ENCODE assay signal across 18 mouse cellular contexts in the genomic region with DNA sequence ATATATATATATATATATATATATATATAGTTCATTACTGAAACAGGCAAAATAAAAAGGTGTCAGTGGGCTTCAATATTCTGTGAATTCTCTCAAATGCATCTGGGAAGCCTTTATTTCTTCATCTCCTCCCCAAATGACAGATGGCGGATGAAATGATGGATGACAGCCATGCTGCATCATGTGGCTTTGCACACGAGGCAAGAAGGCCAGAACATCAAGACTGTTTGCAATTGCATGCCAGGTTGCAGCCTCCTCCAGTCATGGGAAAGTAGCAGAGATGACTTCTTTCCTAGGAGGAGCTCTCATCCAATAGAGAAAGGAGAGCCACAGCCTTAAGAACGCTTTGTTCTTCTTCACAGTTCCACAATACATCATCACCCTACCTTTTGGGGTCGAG.
DNase-seq lines count a peak whose midpoint lies in the region; ATAC-seq and TF ChIP-seq lines count a peak whose summit lies in the region.
"Had no signal": no experiment of that assay in that cellular context is flagged by ENCODE, and none has a peak within 500 bp of the region (broad histone marks: within the 10 kb centered on the region; RNA-seq: fewer than 3 reads in every experiment).

No protein-coding gene starts in this region.

- H3K4me1 ChIP-seq in forebrain, embryonic 15.5 days = no peaks in the 10 kb centered on the region
- H3K4me1 ChIP-seq in forebrain, embryonic 12.5 days = no peaks in the 10 kb centered on the region
- no peaks in the 10 kb centered on the region for H3K4me1 ChIP-seq in midbrain, postnatal 0 days (ENCODE audit: insufficient read depth, low read length)
- no peaks in the 10 kb centered on the region for H3K4me1 ChIP-seq in midbrain, embryonic 13.5 days (replicated peaks)
- H3K4me1 ChIP-seq in liver, embryonic 12.5 days = no peaks in the 10 kb centered on the region
- H3K4me1 ChIP-seq: embryonic facial prominence, embryonic 12.5 days; heart, embryonic 10.5 days; hindbrain, embryonic 13.5 days; intestine, embryonic 15.5 days had no signal

- H3K9ac ChIP-seq in forebrain, embryonic 15.5 days (replicated peaks) = no peak overlapping the region
- no peak overlapping the region for H3K9ac ChIP-seq in forebrain, embryonic 12.5 days
- no peak overlapping the region for H3K9ac ChIP-seq in midbrain, postnatal 0 days (replicated peaks; ENCODE audit: low read length, poor library complexity, severe bottlenecking)
- no peak overlapping the region for H3K9ac ChIP-seq in midbrain, embryonic 13.5 days (replicated peaks)
- no peak overlapping the region for H3K9ac ChIP-seq in liver, embryonic 12.5 days
- H3K9ac ChIP-seq: embryonic facial prominence, embryonic 12.5 days; hindbrain, embryonic 13.5 days; intestine, embryonic 15.5 days had no signal

- 72% methylated on average over 4 of the region's 4 CpGs for WGBS in forebrain, embryonic 15.5 days
- 75% methylated on average over 4 of the region's 4 CpGs for WGBS in forebrain, embryonic 12.5 days
- WGBS in midbrain, postnatal 0 days = 71% methylated on average over 4 of the region's 4 CpGs
- 73% methylated on average over 4 of the region's 4 CpGs for WGBS in midbrain, embryonic 13.5 days
- 40% methylated on average over 4 of the region's 4 CpGs for WGBS in liver, embryonic 12.5 days (ENCODE audit: insufficient replicate concordance)

- no peak overlapping the region for H3K4me3 ChIP-seq in forebrain, embryonic 15.5 days
- no peak overlapping the region for H3K4me3 ChIP-seq in forebrain, embryonic 12.5 days (replicated peaks)
- no peak overlapping the region for H3K4me3 ChIP-seq in midbrain, postnatal 0 days (ENCODE audit: low read depth, low read length)
- no peak overlapping the region for H3K4me3 ChIP-seq in midbrain, embryonic 13.5 days (replicated peaks)
- H3K4me3 ChIP-seq in liver, embryonic 12.5 days = no peak overlapping the region
- H3K4me3 ChIP-seq: embryonic facial prominence, embryonic 12.5 days; heart, embryonic 10.5 days; hindbrain, embryonic 13.5 days; intestine, embryonic 15.5 days had no signal

- H3K4me2 ChIP-seq in forebrain, embryonic 15.5 days (replicated peaks) = no peak overlapping the region
- no peak overlapping the region for H3K4me2 ChIP-seq in forebrain, embryonic 12.5 days
- no peak overlapping the region for H3K4me2 ChIP-seq in midbrain, postnatal 0 days (ENCODE audit: low read depth, low read length, poor library complexity, severe bottlenecking)
- no peak overlapping the region for H3K4me2 ChIP-seq in midbrain, embryonic 13.5 days (replicated peaks)
- H3K4me2 ChIP-seq in liver, embryonic 12.5 days = no peak overlapping the region
- H3K4me2 ChIP-seq: embryonic facial prominence, embryonic 12.5 days; hindbrain, embryonic 13.5 days; intestine, embryonic 15.5 days had no signal

- DNase-seq in midbrain, postnatal 0 days (ENCODE audit: low spot score) = peak; percentile 14
- peak; percentile 64 for DNase-seq in brain, embryonic 14.5 days (ENCODE audit: low read depth)
- DNase-seq: adrenal gland, adult 2 months; adrenal gland, postnatal 25 days; cerebellum, adult 18-20 months; cerebellum, postnatal 25 days; heart, adult 18-20 months; heart, postnatal 10 days; heart, postnatal 4 days; kidney, adult 18-20 months had no signal

- no peaks in the 10 kb centered on the region for H3K36me3 ChIP-seq in forebrain, embryonic 15.5 days
- H3K36me3 ChIP-seq in forebrain, embryonic 12.5 days (replicated peaks) = no peaks in the 10 kb centered on the region
- H3K36me3 ChIP-seq in midbrain, postnatal 0 days (ENCODE audit: insufficient read depth, low read length) = no peaks in the 10 kb centered on the region
- H3K36me3 ChIP-seq in midbrain, embryonic 13.5 days = no peaks in the 10 kb centered on the region
- no peaks in the 10 kb centered on the region for H3K36me3 ChIP-seq in liver, embryonic 12.5 days
- H3K36me3 ChIP-seq: embryonic facial prominence, embryonic 12.5 days; heart, embryonic 10.5 days; hindbrain, embryonic 13.5 days; intestine, embryonic 15.5 days had no signal

- no peaks in the 10 kb centered on the region for H3K9me3 ChIP-seq in forebrain, embryonic 15.5 days
- no peaks in the 10 kb centered on the region for H3K9me3 ChIP-seq in forebrain, embryonic 12.5 days
- no peaks in the 10 kb centered on the region for H3K9me3 ChIP-seq in midbrain, postnatal 0 days (ENCODE audit: low read length)
- no peaks in the 10 kb centered on the region for H3K9me3 ChIP-seq in midbrain, embryonic 13.5 days
- no peaks in the 10 kb centered on the region for H3K9me3 ChIP-seq in liver, embryonic 12.5 days (replicated peaks)
- H3K9me3 ChIP-seq: embryonic facial prominence, embryonic 12.5 days; heart, embryonic 10.5 days; hindbrain, embryonic 13.5 days; intestine, embryonic 15.5 days had no signal

- no peaks in the 10 kb centered on the region for H3K27me3 ChIP-seq in forebrain, embryonic 15.5 days
- H3K27me3 ChIP-seq in forebrain, embryonic 12.5 days = no peaks in the 10 kb centered on the region
- no peaks in the 10 kb centered on the region for H3K27me3 ChIP-seq in midbrain, postnatal 0 days (ENCODE audit: insufficient read depth, low read length)
- no peaks in the 10 kb centered on the region for H3K27me3 ChIP-seq in midbrain, embryonic 13.5 days
- H3K27me3 ChIP-seq in liver, embryonic 12.5 days (replicated peaks) = no peaks in the 10 kb centered on the region
- H3K27me3 ChIP-seq: embryonic facial prominence, embryonic 12.5 days; hindbrain, embryonic 13.5 days; intestine, embryonic 15.5 days had no signal

- no peak for TF ChIP-seq CTCF in midbrain, postnatal 0 days (IDR thresholded peaks at IDR 0.05)
- no peak for TF ChIP-seq CTCF in brain, embryonic 14.5 days (IDR thresholded peaks at IDR 0.05; ENCODE audit: borderline replicate concordance, extremely low read depth, insufficient read depth, insufficient read length)

- peak overlapping the region; percentile 73 for H3K27ac ChIP-seq in forebrain, embryonic 15.5 days (replicated peaks)
- H3K27ac ChIP-seq in forebrain, embryonic 12.5 days = no peak overlapping the region
- H3K27ac ChIP-seq in midbrain, postnatal 0 days (ENCODE audit: low read depth, low read length) = no peak overlapping the region
- H3K27ac ChIP-seq in midbrain, embryonic 13.5 days = no peak overlapping the region
- H3K27ac ChIP-seq in liver, embryonic 12.5 days = no peak overlapping the region
- H3K27ac ChIP-seq: embryonic facial prominence, embryonic 12.5 days; heart, embryonic 10.5 days; hindbrain, embryonic 13.5 days; intestine, embryonic 15.5 days had no signal

- no peak for ATAC-seq in forebrain, embryonic 15.5 days (replicated peaks)
- no peak for ATAC-seq in forebrain, embryonic 12.5 days (ENCODE audit: low FRiP score)
- no peak for ATAC-seq in midbrain, postnatal 0 days (ENCODE audit: low FRiP score)
- no peak for ATAC-seq in midbrain, embryonic 13.5 days
- no peak for ATAC-seq in liver, embryonic 12.5 days
- ATAC-seq: intestine, embryonic 15.5 days had no signal

- no peak for TF ChIP-seq POLR2A in brain, embryonic 14.5 days (IDR thresholded peaks at IDR 0.05; ENCODE audit: borderline replicate concordance, extremely low read depth, insufficient read depth, insufficient read length, poor library complexity, severe bottlenecking)
